ENCODE assay signal across 9 mouse cellular contexts in the genomic region with DNA sequence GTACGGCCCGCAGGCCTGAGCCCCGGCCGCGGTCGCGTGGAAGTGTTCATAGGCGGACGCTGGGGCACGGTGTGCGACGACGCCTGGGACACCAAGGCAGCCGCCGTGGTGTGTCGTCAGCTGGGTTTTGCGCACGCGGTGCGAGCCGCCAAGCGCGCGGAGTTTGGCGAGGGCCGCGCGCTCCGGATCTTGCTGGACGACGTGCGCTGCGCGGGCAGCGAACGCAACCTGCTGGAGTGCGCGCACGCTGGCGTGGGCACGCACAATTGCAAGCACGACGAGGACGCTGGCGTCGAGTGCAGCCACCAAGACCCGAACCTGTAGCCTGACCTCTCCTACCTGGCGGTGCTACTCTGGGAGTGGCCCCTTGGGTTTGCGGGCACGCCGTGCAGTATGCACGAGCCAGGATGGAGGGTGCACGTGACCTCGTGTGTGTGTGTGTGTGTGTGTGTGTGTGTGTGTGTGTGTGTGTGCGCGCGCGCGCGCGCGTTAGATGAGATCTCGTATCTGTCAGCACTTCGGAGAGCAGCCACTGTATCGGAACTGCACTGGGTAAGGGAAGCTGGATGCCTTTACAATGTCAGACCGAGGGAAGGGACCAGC. TPM values are rescaled to one million over a fixed set of nuclear protein-coding genes. Genes with fewer than 3 reads are reported as not detected.
DNase-seq lines count a peak whose midpoint lies in the region; ATAC-seq lines count a peak whose summit lies in the region.
"Had no signal": no experiment of that assay in that cellular context is flagged by ENCODE, and none has a peak within 500 bp of the region (broad histone marks: within the 10 kb centered on the region; RNA-seq: fewer than 3 reads in every experiment).

No protein-coding gene starts in this region.

- H3K4me2 ChIP-seq in kidney, embryonic 16.5 days (replicated peaks; ENCODE audit: low read depth, low read length) = peak overlapping the region; percentile 71

- no peaks in the 10 kb centered on the region for H3K9me3 ChIP-seq in kidney, embryonic 16.5 days (ENCODE audit: low read length)
- H3K9me3 ChIP-seq in midbrain, embryonic 10.5 days (replicated peaks) = no peaks in the 10 kb centered on the region

- H3K4me1 ChIP-seq in kidney, embryonic 16.5 days (ENCODE audit: insufficient read depth, low read length) = peaks cover 12% of the 10 kb centered on the region
- peaks cover 50% of the 10 kb centered on the region for H3K4me1 ChIP-seq in midbrain, embryonic 10.5 days

- H3K9ac ChIP-seq in kidney, embryonic 16.5 days (replicated peaks; ENCODE audit: low read length) = peak overlapping the region; percentile 20; the same call in 1 of the 2 replicates

- no peaks in the 10 kb centered on the region for H3K36me3 ChIP-seq in kidney, embryonic 16.5 days (ENCODE audit: insufficient read depth, low read length)
- H3K36me3 ChIP-seq in midbrain, embryonic 10.5 days = 0 out of 2 replicates have a peak, but pooled peaks cover 4% of the 10 kb centered on the region

- peaks cover 41% of the 10 kb centered on the region for H3K27me3 ChIP-seq in kidney, embryonic 16.5 days (ENCODE audit: insufficient read depth, low read length)
- peaks cover 78% of the 10 kb centered on the region for H3K27me3 ChIP-seq in midbrain, embryonic 10.5 days (ENCODE audit: low read depth, poor library complexity, severe bottlenecking)

- no peak overlapping the region for H3K27ac ChIP-seq in kidney, embryonic 16.5 days (ENCODE audit: low read length)
- H3K27ac ChIP-seq in midbrain, embryonic 10.5 days (replicated peaks) = peak overlapping the region; percentile 87

- WGBS in kidney, embryonic 16.5 days = 2% methylated on average over 63 of the region's 66 CpGs
- WGBS in midbrain, embryonic 10.5 days = 2% methylated on average over 66 of the region's 66 CpGs

- H3K4me3 ChIP-seq in kidney, embryonic 16.5 days (ENCODE audit: low read length) = peak overlapping the region; percentile 48
- peak overlapping the region; percentile 51 for H3K4me3 ChIP-seq in midbrain, embryonic 10.5 days

- no peak for DNase-seq in kidney, adult 9 months
- peak; percentile 50 to 70 for DNase-seq in cerebellum, postnatal 25 days
- DNase-seq in frontal cortex, postnatal 14 days (ENCODE audit: low spot score in 2 of 2) = peak; percentile 76 to 79
- DNase-seq in layer of hippocampus, postnatal 14 days (ENCODE audit: low spot score in 2 of 2) = peak; percentile 87 to 89
- DNase-seq in midbrain, embryonic 10.5 days (ENCODE audit: low spot score) = peak; percentile 53
- peak; percentile 37 for DNase-seq in testis, postnatal 14 days (ENCODE audit: low spot score)
- no peak for DNase-seq in gastrocnemius, postnatal 25 days

- peak; percentile 21; the same call in 1 of the 2 replicates for ATAC-seq in kidney, embryonic 16.5 days (ENCODE audit: low FRiP score, low TSS enrichment)

RNA-seq across cellular contexts. Expression of gene Cyp46a1, which starts 6.2 kb away (rescaled TPM):
- polyA plus RNA-seq in kidney, embryonic 16.5 days (2015; fragmentation: Nextera tagmentation; extraction: Ambion mirVana) = 11.8 and 12.2 TPM in 2 replicates
- total RNA-seq in layer of hippocampus, postnatal 14 days (2021) = 100 to 1,000 TPM; 122 to 136 TPM
- 17.5 and 19.4 TPM in 2 replicates for polyA plus RNA-seq in midbrain, embryonic 10.5 days (2016; fragmentation: Nextera tagmentation; extraction: Ambion mirVana)
- under 1 TPM; 0.13 TPM for total RNA-seq in gastrocnemius, postnatal 25 days (2021)
- total RNA-seq: neutrophil, adult 5-6 weeks had no signal

RNA-seq across cellular contexts. Expression of gene Hhipl1, which starts 21.9 kb away (rescaled TPM):
- polyA plus RNA-seq in kidney, embryonic 16.5 days (2015; fragmentation: Nextera tagmentation; extraction: Ambion mirVana) = 0.80 and 0.81 TPM in 2 replicates
- total RNA-seq in layer of hippocampus, postnatal 14 days (2021) = 1 to 10 TPM; 4.1 to 5.2 TPM
- 3.7 and 5.1 TPM in 2 replicates for polyA plus RNA-seq in midbrain, embryonic 10.5 days (2016; fragmentation: Nextera tagmentation; extraction: Ambion mirVana)
- under 1 TPM; 0.91 to 0.95 TPM for total RNA-seq in gastrocnemius, postnatal 25 days (2021)
- total RNA-seq: neutrophil, adult 5-6 weeks had no signal

RNA-seq across cellular contexts. Expression of gene Eml1, which starts 42.8 kb away (rescaled TPM):
- polyA plus RNA-seq in kidney, embryonic 16.5 days (2015; fragmentation: Nextera tagmentation; extraction: Ambion mirVana) = 82.7 and 92.4 TPM in 2 replicates
- total RNA-seq in layer of hippocampus, postnatal 14 days (2021) = 10 to 100 TPM; 55.0 to 55.4 TPM
- 121 and 123 TPM in 2 replicates for polyA plus RNA-seq in midbrain, embryonic 10.5 days (2016; fragmentation: Nextera tagmentation; extraction: Ambion mirVana)
- 100 to 1,000 TPM in 1 of 2 experiments, 10 to 100 TPM in 1; 84.7 to 109 TPM for total RNA-seq in gastrocnemius, postnatal 25 days (2021)

RNA-seq across cellular contexts. Expression of gene Ccdc85c, which starts 52.8 kb away (rescaled TPM):
- polyA plus RNA-seq in kidney, embryonic 16.5 days (2015; fragmentation: Nextera tagmentation; extraction: Ambion mirVana) = 5.3 and 6.8 TPM in 2 replicates
- total RNA-seq in layer of hippocampus, postnatal 14 days (2021) = 10 to 100 TPM; 55.9 to 57.4 TPM
- polyA plus RNA-seq in midbrain, embryonic 10.5 days (2016; fragmentation: Nextera tagmentation; extraction: Ambion mirVana) = 12.1 and 15.5 TPM in 2 replicates
- 10 to 100 TPM; 11.4 to 15.2 TPM for total RNA-seq in gastrocnemius, postnatal 25 days (2021)

Comparison
In these comparisons a context has a peak if more than half of its experiments do, and no peak if none do; other contexts are left out.
1. DNase-seq: peak in cerebellum, postnatal 25 days (2 of 2), frontal cortex, postnatal 14 days (2 of 2), layer of hippocampus, postnatal 14 days (2 of 2), midbrain, embryonic 10.5 days (single experiment) and testis, postnatal 14 days (single experiment); none in kidney, adult 9 months (single experiment) and gastrocnemius, postnatal 25 days (single experiment).
2. RNA of gene Cyp46a1, which starts 6.2 kb away (total RNA-seq): 122 to 136 TPM in layer of hippocampus, postnatal 14 days; 0.13 TPM in gastrocnemius, postnatal 25 days; every median in the first group is over 100 times any median in the second.